Comparison of ENCODE assay signal across 8 mouse cellular contexts in the genomic region with DNA sequence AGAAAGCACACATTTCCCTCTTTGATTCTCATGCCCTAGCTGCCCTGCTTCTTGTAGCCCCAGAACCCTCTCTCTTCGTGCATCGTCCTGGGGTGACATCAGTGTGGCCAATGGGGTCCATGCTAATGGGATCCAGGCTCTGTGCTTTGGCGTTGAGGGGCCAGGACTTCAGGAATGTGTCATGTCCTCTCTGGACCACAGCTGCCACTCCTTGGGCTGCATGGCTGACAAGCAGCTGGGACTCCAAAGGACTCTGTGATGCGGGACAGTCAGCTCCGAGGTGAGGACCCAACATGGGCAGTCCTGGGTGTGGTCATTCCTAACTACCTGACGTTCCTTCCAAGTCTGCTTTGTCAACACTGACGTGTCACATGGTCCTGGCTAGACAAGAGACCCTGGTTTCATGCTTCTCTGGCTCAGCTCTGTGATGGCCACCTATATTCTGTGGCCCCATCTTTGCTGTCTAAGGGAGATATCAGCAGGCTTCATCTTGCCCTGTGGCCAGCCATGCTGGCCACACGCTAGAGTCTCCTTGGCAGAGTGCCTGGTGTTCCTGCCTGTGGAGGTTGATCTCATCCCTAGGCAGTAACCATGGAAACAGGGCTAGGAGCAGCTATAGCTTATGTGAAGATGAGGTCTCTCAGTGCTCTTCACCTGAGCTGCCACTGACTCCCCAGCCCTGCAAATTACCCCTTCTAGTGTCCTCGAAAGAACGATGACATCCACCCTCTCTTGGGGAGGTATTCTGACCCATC.
DNase-seq lines count a peak whose midpoint lies in the region; ATAC-seq and TF ChIP-seq lines count a peak whose summit lies in the region.

No protein-coding gene starts in this region.

- WGBS in hindbrain, embryonic 13.5 days, result 71% methylated on average over 10 of the region's 10 CpGs
- 77% methylated on average over 10 of the region's 10 CpGs for WGBS in neural tube, embryonic 15.5 days
- WGBS in lung, postnatal 0 days, result 63% methylated on average over 10 of the region's 10 CpGs
- 69% methylated on average over 10 of the region's 10 CpGs for WGBS in liver, postnatal 0 days (ENCODE audit: insufficient replicate concordance)

- H3K27ac ChIP-seq in hindbrain, embryonic 13.5 days, result peak overlapping the region; percentile 73
- no peak overlapping the region for H3K27ac ChIP-seq in neural tube, embryonic 15.5 days (replicated peaks)
- H3K27ac ChIP-seq in lung, postnatal 0 days (ENCODE audit: low read length), result no peak overlapping the region
- no peak overlapping the region for H3K27ac ChIP-seq in liver, postnatal 0 days (ENCODE audit: low read depth)

- ATAC-seq in cerebellum, adult (ENCODE audit: insufficient number of reproducible peaks, low FRiP score, low TSS enrichment), result peak; percentile 80
- ATAC-seq in hindbrain, embryonic 13.5 days (ENCODE audit: low FRiP score), result peak; percentile 49; the same call in 1 of the 2 replicates
- peak; percentile 68 for ATAC-seq in neural tube, embryonic 15.5 days (ENCODE audit: low FRiP score)
- no peak for ATAC-seq in lung, postnatal 0 days
- ATAC-seq in inflammation-experienced regulatory T-cells, adult 6 months, result no peak
- no peak for ATAC-seq in liver, postnatal 0 days

- peaks cover 58% of the 10 kb centered on the region for H3K4me1 ChIP-seq in hindbrain, embryonic 13.5 days (replicated peaks)
- peaks cover 52% of the 10 kb centered on the region for H3K4me1 ChIP-seq in neural tube, embryonic 15.5 days
- no peaks in the 10 kb centered on the region for H3K4me1 ChIP-seq in lung, postnatal 0 days (ENCODE audit: insufficient read depth, low read depth, low read length)
- no peaks in the 10 kb centered on the region for H3K4me1 ChIP-seq in liver, postnatal 0 days (ENCODE audit: insufficient read depth)

- TF ChIP-seq EP300 in lung, postnatal 0 days (IDR thresholded peaks at IDR 0.05), result no peak
- TF ChIP-seq EP300 in liver, postnatal 0 days (IDR thresholded peaks at IDR 0.05; ENCODE audit: low read depth), result no peak

- no peak overlapping the region for H3K4me3 ChIP-seq in hindbrain, embryonic 13.5 days
- no peak overlapping the region for H3K4me3 ChIP-seq in neural tube, embryonic 15.5 days (replicated peaks)
- H3K4me3 ChIP-seq in lung, postnatal 0 days (ENCODE audit: low read depth, low read length), result no peak overlapping the region
- H3K4me3 ChIP-seq in liver, postnatal 0 days (ENCODE audit: low read depth, low read length), result no peak overlapping the region

- no peak overlapping the region for H3K9ac ChIP-seq in hindbrain, embryonic 13.5 days
- no peak overlapping the region for H3K9ac ChIP-seq in neural tube, embryonic 15.5 days (replicated peaks)
- no peak overlapping the region for H3K9ac ChIP-seq in lung, postnatal 0 days (replicated peaks; ENCODE audit: low read depth)
- H3K9ac ChIP-seq in liver, postnatal 0 days (replicated peaks), result no peak overlapping the region

- no peaks in the 10 kb centered on the region for H3K36me3 ChIP-seq in hindbrain, embryonic 13.5 days
- H3K36me3 ChIP-seq in neural tube, embryonic 15.5 days, result no peaks in the 10 kb centered on the region
- H3K36me3 ChIP-seq in lung, postnatal 0 days (ENCODE audit: insufficient read depth, low read length), result no peaks in the 10 kb centered on the region
- H3K36me3 ChIP-seq in liver, postnatal 0 days (replicated peaks; ENCODE audit: insufficient read depth, low read length), result no peaks in the 10 kb centered on the region

- H3K9me3 ChIP-seq in hindbrain, embryonic 13.5 days, result no peaks in the 10 kb centered on the region
- H3K9me3 ChIP-seq in neural tube, embryonic 15.5 days (replicated peaks), result no peaks in the 10 kb centered on the region
- H3K9me3 ChIP-seq in lung, postnatal 0 days (ENCODE audit: low read length), result no peaks in the 10 kb centered on the region
- H3K9me3 ChIP-seq in liver, postnatal 0 days (ENCODE audit: low read length), result no peaks in the 10 kb centered on the region

- DNase-seq in layer of hippocampus, adult 11-12 months (ENCODE audit: low spot score), result peak; percentile 34
- no peak for DNase-seq in layer of hippocampus, postnatal 14 days (ENCODE audit: low spot score in 2 of 2)
- DNase-seq in lung, postnatal 0 days (ENCODE audit: low spot score), result no peak
- no peak for DNase-seq in liver, postnatal 0 days

- H3K4me2 ChIP-seq in hindbrain, embryonic 13.5 days, result no peak overlapping the region
- H3K4me2 ChIP-seq in neural tube, embryonic 15.5 days, result no peak overlapping the region
- no peak overlapping the region for H3K4me2 ChIP-seq in lung, postnatal 0 days (replicated peaks; ENCODE audit: low read depth, low read length)
- H3K4me2 ChIP-seq in liver, postnatal 0 days (ENCODE audit: low read depth, low read length), result no peak overlapping the region

- TF ChIP-seq CTCF in lung, postnatal 0 days (IDR thresholded peaks at IDR 0.05), result no peak
- TF ChIP-seq CTCF in liver, postnatal 0 days (IDR thresholded peaks at IDR 0.05; ENCODE audit: low read depth), result no peak

- 0 out of 2 replicates have a peak, but pooled peaks cover 7% of the 10 kb centered on the region for H3K27me3 ChIP-seq in hindbrain, embryonic 13.5 days
- no peaks in the 10 kb centered on the region for H3K27me3 ChIP-seq in neural tube, embryonic 15.5 days (replicated peaks)
- H3K27me3 ChIP-seq in lung, postnatal 0 days (replicated peaks; ENCODE audit: insufficient read depth, low read length), result no peaks in the 10 kb centered on the region
- H3K27me3 ChIP-seq in liver, postnatal 0 days (ENCODE audit: insufficient read depth, low read length), result no peaks in the 10 kb centered on the region

Comparison
In these comparisons a context has a peak if more than half of its experiments do, and no peak if none do; other contexts are left out.
1. ATAC-seq: peak in cerebellum, adult (single experiment), hindbrain, embryonic 13.5 days (single experiment) and neural tube, embryonic 15.5 days (single experiment); none in lung, postnatal 0 days (single experiment), inflammation-experienced regulatory T-cells, adult 6 months (single experiment) and liver, postnatal 0 days (single experiment).